Mouse (Mus musculus): ENCODE results near the gene Fam126a. TPM values are rescaled to one million over a fixed set of nuclear protein-coding genes. Genes with fewer than 3 reads are reported as not detected.

Fam126a gene
- total RNA-seq, 1 experiment = 10.7 TPM

- in situ Hi-C loops (cut with MboI; ENCODE audit: low sequenced_read_pairs in 2 of 2, unreplicated experiment in 2 of 2) = no loop called here
- Histone ChIP-seq H3K4me3 (ENCODE audit: insufficient read depth in 1 of 2, low read depth in 1 of 2, low read length in 2 of 2, poor library complexity in 1 of 2, severe bottlenecking in 1 of 2) (no peak overlapping the region), H3K27ac (ENCODE audit: insufficient read depth, low read depth, low read length, poor library complexity, severe bottlenecking) (peak overlapping the region; percentile 0; the same call in 1 of the 2 replicates), H3K9ac (ENCODE audit: insufficient read depth, low read depth, low read length, poor library complexity, severe bottlenecking) (no peak overlapping the region), H3K36me3 (ENCODE audit: control insufficient read depth, insufficient read depth, low read length, poor library complexity, severe bottlenecking) (no peaks in the 10 kb centered on the region), H3K4me1 (ENCODE audit: control insufficient read depth in 2 of 2, insufficient read depth in 2 of 2, low read length in 2 of 2, poor library complexity in 1 of 2) (peaks cover 0 to 4% of the 10 kb centered on the region in 2 experiments; a peak in 2 of 4 replicates), H3K9me3 (ENCODE audit: control insufficient read depth, insufficient read depth, low read depth, low read length) (no peaks in the 10 kb centered on the region)
- no peak for TF ChIP-seq CHD2 (IDR thresholded peaks at IDR 0.05; ENCODE audit: low read depth, low read length)
- no peak for TF ChIP-seq MAFK (IDR thresholded peaks at IDR 0.05; ENCODE audit: insufficient read depth, low read depth, low read length)
- no peak for TF ChIP-seq HCFC1 (IDR thresholded peaks at IDR 0.05; ENCODE audit: borderline replicate concordance, insufficient read depth, low read length)
- TF ChIP-seq ZNF384 (IDR thresholded peaks at IDR 0.05; ENCODE audit: low read depth, low read length) = no peak; the same call in 1 of the 2 replicates
- no peak for TF ChIP-seq ZC3H11A (IDR thresholded peaks at IDR 0.05; ENCODE audit: borderline replicate concordance, low read depth, low read length)
- peak; percentile 54 for DNase-seq (ENCODE audit: low read depth, low spot score)
Observed at GRCm38 (mm10) chr5:23919892-23920731, 110.4 kb downstream of the Fam126a start.

DNA sequence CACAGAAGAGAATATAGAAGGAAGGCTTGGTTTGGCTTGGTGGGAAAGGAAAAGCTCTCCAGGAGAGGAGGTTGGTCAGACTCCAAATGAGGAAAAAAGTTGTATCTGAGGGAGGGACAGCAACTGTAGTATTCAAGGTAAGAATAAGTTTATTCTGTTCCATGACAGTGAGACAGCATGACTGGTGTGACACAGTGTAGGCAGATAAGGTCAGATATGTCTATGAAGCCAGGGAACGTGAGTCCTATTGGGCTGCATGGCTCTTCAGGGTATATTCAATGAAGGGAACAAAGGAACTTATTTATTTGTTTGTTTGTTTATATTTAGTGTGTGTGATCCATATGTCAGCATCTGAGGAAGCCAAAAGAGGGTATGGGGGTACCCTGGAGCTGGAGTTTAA, 113.2 kb downstream of the Fam126a start:
- no peak overlapping the region for H3K4me3 ChIP-seq (ENCODE audit: insufficient read depth in 1 of 2, low read depth in 1 of 2, low read length in 2 of 2, poor library complexity in 1 of 2, severe bottlenecking in 1 of 2)
- no peaks in the 10 kb centered on the region for H3K36me3 ChIP-seq (ENCODE audit: control insufficient read depth, insufficient read depth, low read length, poor library complexity, severe bottlenecking)
- H3K9ac ChIP-seq (ENCODE audit: insufficient read depth, low read depth, low read length, poor library complexity, severe bottlenecking) = no peak overlapping the region
- in situ Hi-C loops (cut with MboI; ENCODE audit: low sequenced_read_pairs in 2 of 2, unreplicated experiment in 2 of 2) = no loop called here
- H3K27ac ChIP-seq (ENCODE audit: insufficient read depth, low read depth, low read length, poor library complexity, severe bottlenecking) = no peak overlapping the region
- no peaks in the 10 kb centered on the region for H3K9me3 ChIP-seq (ENCODE audit: control insufficient read depth, insufficient read depth, low read depth, low read length)
- DNase-seq (ENCODE audit: low read depth, low spot score) = no peak
- TF ChIP-seq HCFC1 (IDR thresholded peaks at IDR 0.05; ENCODE audit: borderline replicate concordance, insufficient read depth, low read length) = no peak
- H3K4me1 ChIP-seq (ENCODE audit: control insufficient read depth in 2 of 2, insufficient read depth in 2 of 2, low read length in 2 of 2, poor library complexity in 1 of 2) = peaks cover 1 to 9% of the 10 kb centered on the region in 2 experiments; a peak in 3 of 4 replicates

DNA sequence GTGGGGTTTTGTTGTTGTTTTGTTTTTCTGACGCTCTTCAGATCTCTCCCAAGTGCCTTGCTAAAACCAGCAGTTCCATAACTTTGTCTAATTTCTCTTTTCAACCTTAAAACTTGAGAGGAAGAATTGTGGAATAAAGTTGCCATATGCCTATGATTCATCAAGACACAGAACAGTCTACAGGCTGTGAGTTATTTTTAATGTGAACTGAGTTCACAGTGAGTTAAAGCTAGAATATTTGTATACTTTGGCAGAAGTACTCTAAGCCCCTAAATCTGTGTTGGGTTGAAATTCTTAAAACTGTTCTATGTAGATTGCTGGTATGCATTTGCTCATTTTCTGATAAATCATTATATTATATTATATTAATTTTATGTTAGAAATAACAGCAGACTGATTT, 118.9 kb downstream of the Fam126a start:
- H3K27ac ChIP-seq (ENCODE audit: insufficient read depth, low read depth, low read length, poor library complexity, severe bottlenecking) = no peak overlapping the region
- peaks cover 1 to 5% of the 10 kb centered on the region in 2 experiments; a peak in 3 of 4 replicates for H3K4me1 ChIP-seq (ENCODE audit: control insufficient read depth in 2 of 2, insufficient read depth in 2 of 2, low read length in 2 of 2, poor library complexity in 1 of 2)
- DNase-seq (ENCODE audit: low read depth, low spot score) = no peak
- in situ Hi-C loops (cut with MboI; ENCODE audit: low sequenced_read_pairs in 2 of 2, unreplicated experiment in 2 of 2) = no loop called here
- TF ChIP-seq MAFK (IDR thresholded peaks at IDR 0.05; ENCODE audit: insufficient read depth, low read depth, low read length) (no peak), ZC3H11A (IDR thresholded peaks at IDR 0.05; ENCODE audit: borderline replicate concordance, low read depth, low read length) (no peak), ZNF384 (IDR thresholded peaks at IDR 0.05; ENCODE audit: low read depth, low read length) (no peak), CHD2 (IDR thresholded peaks at IDR 0.05; ENCODE audit: low read depth, low read length) (no peak), HCFC1 (IDR thresholded peaks at IDR 0.05; ENCODE audit: borderline replicate concordance, insufficient read depth, low read length) (no peak)
- H3K4me3 ChIP-seq (ENCODE audit: insufficient read depth in 1 of 2, low read depth in 1 of 2, low read length in 2 of 2, poor library complexity in 1 of 2, severe bottlenecking in 1 of 2) = no peak overlapping the region
- H3K36me3 ChIP-seq (ENCODE audit: control insufficient read depth, insufficient read depth, low read length, poor library complexity, severe bottlenecking) = no peaks in the 10 kb centered on the region
- H3K9me3 ChIP-seq (ENCODE audit: control insufficient read depth, insufficient read depth, low read depth, low read length) = no peaks in the 10 kb centered on the region
- H3K9ac ChIP-seq (ENCODE audit: insufficient read depth, low read depth, low read length, poor library complexity, severe bottlenecking) = no peak overlapping the region

GRCm38 (mm10) chr5:23909256-23909655, 121.2 kb downstream of the Fam126a start:
- in situ Hi-C loops (cut with MboI; ENCODE audit: low sequenced_read_pairs in 2 of 2, unreplicated experiment in 2 of 2) = no loop called here
- Histone ChIP-seq H3K9me3 (ENCODE audit: control insufficient read depth, insufficient read depth, low read depth, low read length) (no peaks in the 10 kb centered on the region), H3K4me3 (ENCODE audit: insufficient read depth in 1 of 2, low read depth in 1 of 2, low read length in 2 of 2, poor library complexity in 1 of 2, severe bottlenecking in 1 of 2) (no peak overlapping the region), H3K36me3 (ENCODE audit: control insufficient read depth, insufficient read depth, low read length, poor library complexity, severe bottlenecking) (no peaks in the 10 kb centered on the region), H3K9ac (ENCODE audit: insufficient read depth, low read depth, low read length, poor library complexity, severe bottlenecking) (no peak overlapping the region), H3K27ac (ENCODE audit: insufficient read depth, low read depth, low read length, poor library complexity, severe bottlenecking) (no peak overlapping the region), H3K4me1 (ENCODE audit: control insufficient read depth in 2 of 2, insufficient read depth in 2 of 2, low read length in 2 of 2, poor library complexity in 1 of 2) (peaks cover 1 to 2% of the 10 kb centered on the region in 2 experiments; a peak in 3 of 4 replicates)
- DNase-seq (ENCODE audit: low read depth, low spot score) = no peak
- TF ChIP-seq ZC3H11A (IDR thresholded peaks at IDR 0.05; ENCODE audit: borderline replicate concordance, low read depth, low read length) (no peak), MAFK (IDR thresholded peaks at IDR 0.05; ENCODE audit: insufficient read depth, low read depth, low read length) (no peak)
